9 mouse cellular contexts compared by ENCODE assay signal in the genomic region with DNA sequence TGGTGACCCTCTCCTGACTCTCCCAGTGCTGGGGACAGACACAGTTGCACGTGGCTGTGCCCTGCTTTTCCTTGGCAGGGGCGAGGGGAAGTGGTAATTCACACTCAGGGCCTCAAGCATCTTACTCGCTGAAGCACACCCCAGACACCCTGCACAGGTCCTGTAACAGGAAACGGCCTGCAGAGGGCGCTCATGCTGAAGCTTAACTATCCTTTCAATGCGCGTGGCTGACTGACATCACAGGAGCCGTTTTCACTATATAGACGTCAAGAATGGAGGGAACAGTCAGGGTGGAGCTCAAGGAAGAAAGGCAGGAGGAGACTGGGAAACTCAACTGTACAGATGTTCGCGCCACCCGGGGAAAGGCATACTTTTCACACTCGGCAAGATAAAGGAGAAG. TPM values are rescaled to one million over a fixed set of nuclear protein-coding genes. Genes with fewer than 3 reads are reported as not detected.
DNase-seq lines count a peak whose midpoint lies in the region; ATAC-seq and TF ChIP-seq lines count a peak whose summit lies in the region.
"Had no signal": no experiment of that assay in that cellular context is flagged by ENCODE, and none has a peak within 500 bp of the region (broad histone marks: within the 10 kb centered on the region; RNA-seq: fewer than 3 reads in every experiment).

No protein-coding gene starts in this region.

- ATAC-seq in hindbrain, embryonic 11.5 days (ENCODE audit: low FRiP score): no peak
- no peak for ATAC-seq in hindbrain, embryonic 12.5 days (ENCODE audit: low FRiP score)
- peak; percentile 56 for ATAC-seq in midbrain, embryonic 12.5 days (ENCODE audit: low FRiP score, low read depth)
- no peak for ATAC-seq in inflammation-experienced regulatory T-cells, adult 6 months

- TF ChIP-seq POLR2A in CH12.LX (IDR thresholded peaks at IDR 0.05; ENCODE audit: low read depth, low read length): no peak

- H3K36me3 ChIP-seq in hindbrain, embryonic 11.5 days (ENCODE audit: control insufficient read depth, insufficient read depth, low read length): peaks cover 17% of the 10 kb centered on the region
- H3K36me3 ChIP-seq in hindbrain, embryonic 12.5 days: peaks cover 72% of the 10 kb centered on the region
- H3K36me3 ChIP-seq in CH12.LX (replicated peaks in 1 of 2; ENCODE audit: control insufficient read depth in 1 of 2, insufficient read depth in 1 of 2, low read length in 1 of 2): peaks cover 12 to 62% of the 10 kb centered on the region in 2 experiments
- H3K36me3 ChIP-seq in midbrain, embryonic 12.5 days: peaks cover 80% of the 10 kb centered on the region

- H3K4me2 ChIP-seq in hindbrain, embryonic 11.5 days (replicated peaks; ENCODE audit: low read depth, low read length): no peak overlapping the region
- H3K4me2 ChIP-seq in hindbrain, embryonic 12.5 days (replicated peaks): no peak overlapping the region
- no peak overlapping the region for H3K4me2 ChIP-seq in CH12.LX (ENCODE audit: insufficient read depth, low read depth, poor library complexity, severe bottlenecking)
- no peak overlapping the region for H3K4me2 ChIP-seq in midbrain, embryonic 12.5 days (replicated peaks)
- H3K4me2 ChIP-seq: embryonic facial prominence, embryonic 15.5 days had no signal

- no peaks in the 10 kb centered on the region for H3K79me2 ChIP-seq in CH12.LX (replicated peaks; ENCODE audit: control insufficient read depth, extremely low read depth, insufficient read depth, poor library complexity, severe bottlenecking)

- H3K4me1 ChIP-seq in hindbrain, embryonic 11.5 days (replicated peaks; ENCODE audit: control insufficient read depth, insufficient read depth, low read length): no peaks in the 10 kb centered on the region
- no peaks in the 10 kb centered on the region for H3K4me1 ChIP-seq in hindbrain, embryonic 12.5 days
- H3K4me1 ChIP-seq in CH12.LX (ENCODE audit: control insufficient read depth in 1 of 2, insufficient read depth in 2 of 2): peaks cover 2 to 7% of the 10 kb centered on the region in 2 experiments; a peak in 2 of 4 replicates
- H3K4me1 ChIP-seq in midbrain, embryonic 12.5 days: no peaks in the 10 kb centered on the region
- H3K4me1 ChIP-seq: embryonic facial prominence, embryonic 15.5 days had no signal

- no peaks in the 10 kb centered on the region for H3K27me3 ChIP-seq in hindbrain, embryonic 11.5 days (ENCODE audit: control insufficient read depth, insufficient read depth, low read length)
- no peaks in the 10 kb centered on the region for H3K27me3 ChIP-seq in hindbrain, embryonic 12.5 days
- no peaks in the 10 kb centered on the region for H3K27me3 ChIP-seq in CH12.LX (replicated peaks)
- no peaks in the 10 kb centered on the region for H3K27me3 ChIP-seq in midbrain, embryonic 12.5 days
- H3K27me3 ChIP-seq: embryonic facial prominence, embryonic 15.5 days had no signal

- no peak overlapping the region for H3K9ac ChIP-seq in hindbrain, embryonic 11.5 days (ENCODE audit: low read depth, low read length)
- H3K9ac ChIP-seq in hindbrain, embryonic 12.5 days: no peak overlapping the region
- H3K9ac ChIP-seq in CH12.LX (ENCODE audit: insufficient read depth, low read depth): no peak overlapping the region
- H3K9ac ChIP-seq in midbrain, embryonic 12.5 days (replicated peaks): no peak overlapping the region
- H3K9ac ChIP-seq: embryonic facial prominence, embryonic 15.5 days had no signal

- in situ Hi-C loops in CH12.LX (cut with MboI; ENCODE audit: low pct_ligation_motif_present, low pct_unique_long_range_greater_than_20kb, low sequenced_read_pairs): no loop called here

- no peak for TF ChIP-seq EP300 in CH12.LX (IDR thresholded peaks at IDR 0.05; ENCODE audit: low read length)

- peak; percentile 72 for DNase-seq in hindbrain, embryonic 11.5 days (ENCODE audit: low spot score)
- peak; percentile 49 for DNase-seq in CH12.LX (ENCODE audit: extremely low read depth)
- peak; percentile 39 to 47 for DNase-seq in adrenal gland, postnatal 36 days
- DNase-seq in embryo, embryonic 9.5 days (ENCODE audit: extremely low spot score): peak; percentile 32
- DNase-seq in layer of hippocampus, postnatal 10 days (ENCODE audit: low spot score in 2 of 2): peak; percentile 51 to 56

- dilution Hi-C loops in CH12.LX (cut with MboI; ENCODE audit: extremely low pct_ligation_motif_present, extremely low pct_unique_long_range_greater_than_20kb, low sequenced_read_pairs): no loop called here

- no peaks in the 10 kb centered on the region for H3K9me3 ChIP-seq in hindbrain, embryonic 11.5 days (ENCODE audit: control insufficient read depth, low read length)
- H3K9me3 ChIP-seq in hindbrain, embryonic 12.5 days (replicated peaks): peaks cover 4% of the 10 kb centered on the region; the same call in 1 of the 2 replicates
- H3K9me3 ChIP-seq in CH12.LX (replicated peaks; ENCODE audit: low read length): peaks cover 5% of the 10 kb centered on the region
- 0 out of 2 replicates have a peak, but pooled peaks cover 4% of the 10 kb centered on the region for H3K9me3 ChIP-seq in midbrain, embryonic 12.5 days
- H3K9me3 ChIP-seq: embryonic facial prominence, embryonic 15.5 days had no signal

- peak; percentile 30 for TF ChIP-seq RAD21 in CH12.LX (IDR thresholded peaks at IDR 0.05; ENCODE audit: low read depth, low read length)

- H3K4me3 ChIP-seq in hindbrain, embryonic 11.5 days (ENCODE audit: low read depth, low read length): no peak overlapping the region
- no peak overlapping the region for H3K4me3 ChIP-seq in hindbrain, embryonic 12.5 days
- no peak overlapping the region for H3K4me3 ChIP-seq in CH12.LX (replicated peaks in 1 of 3; ENCODE audit: low read depth in 2 of 3, low read length in 2 of 3, poor library complexity in 1 of 3)
- H3K4me3 ChIP-seq in midbrain, embryonic 12.5 days: no peak overlapping the region
- H3K4me3 ChIP-seq: embryonic facial prominence, embryonic 15.5 days had no signal

- TF ChIP-seq CTCF in CH12.LX (conservative IDR thresholded peaks at IDR 0.05 in 1 of 2, IDR thresholded peaks at IDR 0.05 in 1 of 2; ENCODE audit: low read depth in 2 of 2, low read length in 2 of 2): peak; percentile 31 to 57; a peak in 3 of 4 replicates

- no peak overlapping the region for H3K27ac ChIP-seq in hindbrain, embryonic 11.5 days (ENCODE audit: low read depth, low read length)
- no peak overlapping the region for H3K27ac ChIP-seq in hindbrain, embryonic 12.5 days
- H3K27ac ChIP-seq in CH12.LX (ENCODE audit: insufficient read depth, low read depth): no peak overlapping the region
- no peak overlapping the region for H3K27ac ChIP-seq in midbrain, embryonic 12.5 days (replicated peaks)
- H3K27ac ChIP-seq: embryonic facial prominence, embryonic 15.5 days had no signal

- 61% methylated on average over 13 of the region's 13 CpGs for WGBS in hindbrain, embryonic 11.5 days
- 61% methylated on average over 13 of the region's 13 CpGs for WGBS in hindbrain, embryonic 12.5 days
- 63% methylated on average over 13 of the region's 13 CpGs for WGBS in midbrain, embryonic 12.5 days

TF ChIP-seq in CH12.LX, 34 proteins besides CTCF, POLR2A, EP300 and RAD21:
- TF ChIP-seq SMC3 (IDR thresholded peaks at IDR 0.05; ENCODE audit: low read depth, low read length) (peak; percentile 22; the same call in 1 of the 2 replicates), CHD1 (IDR thresholded peaks at IDR 0.05; ENCODE audit: low read depth, low read length) (no peak), KAT2A (IDR thresholded peaks at IDR 0.05; ENCODE audit: insufficient replicate concordance, low read length) (no peak), TBP (conservative IDR thresholded peaks at IDR 0.05; ENCODE audit: low read depth, low read length) (no peak)

RNA-seq across cellular contexts. Expression of gene Cdkl4, which starts 23.8 kb away (rescaled TPM):
- 4.6 and 5.6 TPM in 2 replicates for polyA plus RNA-seq in hindbrain, embryonic 11.5 days (2014; fragmentation: Nextera tagmentation; extraction: Ambion mirVana)
- polyA plus RNA-seq in hindbrain, embryonic 12.5 days (2016; fragmentation: Nextera tagmentation; extraction: Ambion mirVana): 3.9 and 4.3 TPM in 2 replicates
- total RNA-seq in CH12.LX (2012; rRNA removed): 0.63 and 0.76 TPM in 2 replicates
- total RNA-seq in CH12.LX (2014; rRNA removed): 1.9 and 2.0 TPM in 2 replicates
- 1.1 and 1.2 TPM in 2 replicates for polyA plus RNA-seq in CH12.LX (2012; ENCODE audit: insufficient read length, low read depth)
- total RNA-seq in adrenal gland, postnatal 36 days (2021): under 1 TPM in 1 of 2 experiments, not detected in 1; 0.20 TPM
- total RNA-seq in layer of hippocampus, postnatal 10 days (2021): 10 to 100 TPM; 14.3 to 14.6 TPM
- polyA plus RNA-seq in midbrain, embryonic 12.5 days (2016; fragmentation: Nextera tagmentation; extraction: Ambion mirVana): 1.2 and 2.0 TPM in 2 replicates
- polyA plus RNA-seq in inflammation-experienced regulatory T-cells, adult 6 months (2017; shearing (Covaris generic)): 1 to 10 TPM in 1 of 3 experiments, under 1 TPM in 2; 0.79 to 1.3 (median 0.94) TPM
